Mouse (Mus musculus) gastrocnemius, adult 2 months (tissue): ENCODE measurements around the gene Plcb1. TPM values are rescaled to one million over a fixed set of nuclear protein-coding genes. Genes with fewer than 3 reads are reported as not detected.
A peak's percentile ranks its signal among the peaks of the same experiment; 100 is the strongest.

Source experiments
- DNase-seq: peaks from one replicate; pipeline ENCODE4 v3.0.0; 2022
- H3K27ac ChIP-seq: fragments of 200-600 bp; 2 replicates; pipeline ENCODE4 v1.8.1; 2022; ENCODE audit warnings: mild to moderate bottlenecking
- H3K4me3 ChIP-seq: fragments of 200-600 bp; 2 replicates; pipeline ENCODE4 v1.8.1; 2022; ENCODE audit warnings: mild to moderate bottlenecking, moderate library complexity
- CTCF ChIP-seq: fragments of 200-600 bp; IDR thresholded peaks from 2 replicates; pipeline ENCODE4 v1.8.1; 2022; ENCODE audit warnings: antibody characterized with exemption, mild to moderate bottlenecking, moderate library complexity
- intact Hi-C: fragments of 180-260 bp; cut with DNase I; formaldehyde crosslinking; loops from one replicate; pipeline ENCODE4 v1.15.1; 2025
- total RNA-seq, 2 experiments: library from RNA; stranded (reverse); gene quantifications; 2 replicates each; pipeline ENCODE4 v1.2.3; 2021

Plcb1 gene
- total RNA-seq, 2 experiments from 2014 or later, result 1.1 to 1.8 TPM

- intact Hi-C loops, result no loop called here
- TF ChIP-seq CTCF, result no peak
- no peak for DNase-seq
- Histone ChIP-seq H3K27ac (no peak overlapping the region), H3K4me3 (no peak overlapping the region)
Measured at GRCm38 (mm10) chr2:135161673-135162072, 375.8 kb downstream of the Plcb1 start.

GRCm38 (mm10) chr2:135165512-135165911, 379.6 kb downstream of the Plcb1 start:
- Histone ChIP-seq H3K4me3 (no peak overlapping the region), H3K27ac (no peak overlapping the region)
- no peak for TF ChIP-seq CTCF
- no peak for DNase-seq
- intact Hi-C loops, result no loop called here

- TF ChIP-seq CTCF, result no peak
- Histone ChIP-seq H3K4me3 (no peak overlapping the region), H3K27ac (no peak overlapping the region)
- intact Hi-C loops, result no loop called here
- DNase-seq, result no peak
Measured at GRCm38 (mm10) chr2:135175544-135175943, 389.7 kb downstream of the Plcb1 start.

DNA sequence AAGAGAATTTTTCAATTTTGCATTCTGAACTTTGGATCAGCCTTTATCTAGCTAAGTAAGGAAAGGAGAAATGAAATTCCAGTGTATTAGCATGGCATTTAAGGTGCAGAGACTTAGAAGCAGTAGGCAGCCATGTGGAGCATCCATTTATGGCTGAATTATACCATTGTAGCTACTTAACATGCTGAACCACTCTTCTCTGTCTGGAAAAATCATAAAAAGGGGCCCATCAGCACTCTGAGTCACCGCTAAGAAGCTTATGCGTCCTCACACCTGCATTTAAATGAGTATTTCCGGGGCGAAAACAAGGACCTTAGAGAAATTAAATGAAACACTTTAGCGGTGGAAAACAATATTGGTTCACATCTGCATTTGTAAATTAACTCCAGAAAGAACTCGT, 401.8 kb downstream of the Plcb1 start:
- intact Hi-C loops, result no loop called here
- no peak for TF ChIP-seq CTCF
- no peak for DNase-seq
- H3K27ac ChIP-seq, result no peak overlapping the region
- H3K4me3 ChIP-seq, result no peak overlapping the region

GRCm38 (mm10) chr2:135200830-135201229, 415.0 kb downstream of the Plcb1 start:
- intact Hi-C loops, result no loop called here
- TF ChIP-seq CTCF, result no peak

GRCm38 (mm10) chr2:135202390-135202789, 416.5 kb downstream of the Plcb1 start:
- DNase-seq, result no peak
- intact Hi-C loops, result no loop called here
- no peak overlapping the region for H3K4me3 ChIP-seq
- no peak overlapping the region for H3K27ac ChIP-seq
- no peak for TF ChIP-seq CTCF

More at GRCm38 (mm10) chr2:135200830-135201229, 415.0 kb downstream of the Plcb1 start:
- Histone ChIP-seq H3K4me3 (no peak overlapping the region), H3K27ac (no peak overlapping the region)
- DNase-seq, result no peak

DNA sequence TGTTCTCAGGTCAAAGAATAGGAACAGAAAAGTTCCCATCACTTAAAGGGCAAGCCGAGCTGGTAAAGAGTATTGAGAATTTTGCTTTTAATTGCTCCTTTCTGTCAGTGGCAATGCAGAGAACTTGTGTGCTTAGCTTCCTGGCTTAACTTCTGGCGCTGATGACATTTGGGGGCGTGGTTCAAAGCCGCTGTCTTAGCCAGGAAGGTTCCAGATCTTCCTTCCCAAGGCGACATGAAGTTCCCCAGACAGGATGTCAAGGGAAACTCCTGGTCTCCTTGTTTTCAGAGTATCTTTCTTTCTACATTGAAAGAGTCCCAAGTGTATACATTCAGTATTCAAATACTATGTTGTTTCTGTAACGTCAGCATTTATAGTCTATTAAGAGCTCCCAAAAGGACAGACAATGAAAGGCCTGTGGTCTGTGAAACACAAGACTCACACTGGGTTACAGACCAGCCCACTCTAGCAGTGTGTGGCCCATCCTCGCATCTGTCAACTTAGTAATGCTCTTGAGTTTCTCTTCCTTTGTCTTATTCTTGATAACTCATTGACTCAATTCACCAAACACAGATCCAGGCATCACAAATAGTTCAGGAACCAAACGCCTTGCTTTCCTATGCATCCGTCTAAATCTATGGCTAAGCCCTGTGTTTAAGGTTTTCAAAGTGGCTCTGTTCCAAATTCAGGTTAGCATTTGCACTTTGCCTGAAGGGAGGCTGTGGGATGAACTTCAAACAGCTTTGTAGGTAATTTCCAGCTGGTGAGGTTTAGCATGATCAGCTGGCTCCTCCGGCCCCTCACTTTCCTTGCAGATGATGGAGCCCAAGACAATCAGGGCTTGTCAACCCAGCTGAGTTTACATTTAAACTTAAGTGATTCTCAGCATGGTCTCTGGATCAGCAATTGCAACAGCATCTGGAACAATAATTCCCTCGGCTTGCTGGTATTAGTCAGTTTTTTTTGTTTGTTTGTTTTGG, 418.6 kb downstream of the Plcb1 start:
- intact Hi-C loops, result no loop called here
- DNase-seq, result peak; percentile 34
- no peak for TF ChIP-seq CTCF
- Histone ChIP-seq H3K27ac (peak overlapping the region; percentile 32; the same call in 1 of the 2 replicates), H3K4me3 (no peak overlapping the region)

- no peak overlapping the region for H3K27ac ChIP-seq
- TF ChIP-seq CTCF, result no peak
- H3K4me3 ChIP-seq, result no peak overlapping the region
- no peak for DNase-seq
- intact Hi-C loops, result no loop called here
Measured at GRCm38 (mm10) chr2:135208890-135209289, 423.0 kb downstream of the Plcb1 start.

GRCm38 (mm10) chr2:135214746-135215448, 429.0 kb downstream of the Plcb1 start:
- no peak overlapping the region for H3K4me3 ChIP-seq
- DNase-seq, result no peak

DNA sequence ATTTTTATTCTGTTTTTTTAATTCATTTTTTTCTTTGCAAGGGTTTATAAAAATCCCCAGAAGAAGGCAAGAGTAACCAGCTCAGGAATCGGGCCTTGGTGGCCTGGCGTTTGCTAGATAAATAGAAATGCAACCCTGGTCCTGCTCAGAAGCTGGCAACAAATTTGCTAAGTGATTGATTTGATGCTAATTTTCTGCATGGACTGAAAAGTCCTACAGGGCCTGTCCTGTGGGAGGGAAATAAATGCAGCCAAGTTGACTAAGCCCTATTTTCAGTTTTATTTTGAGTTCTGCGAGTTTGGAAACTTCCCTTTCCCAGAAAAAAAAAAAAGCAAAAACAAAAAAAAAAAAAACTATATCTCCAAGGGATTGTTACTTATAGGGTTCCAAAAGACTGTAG, 433.5 kb downstream of the Plcb1 start:
- intact Hi-C loops, result no loop called here
- no peak overlapping the region for H3K4me3 ChIP-seq
- no peak for TF ChIP-seq CTCF
- no peak for DNase-seq
- H3K27ac ChIP-seq, result peak overlapping the region; percentile 38; the same call in 1 of the 2 replicates

More at GRCm38 (mm10) chr2:135214746-135215448, 429.0 kb downstream of the Plcb1 start:
- TF ChIP-seq CTCF, result no peak
- no peak overlapping the region for H3K27ac ChIP-seq
- intact Hi-C loops, result no loop called here

GRCm38 (mm10) chr2:135225604-135226025, 439.7 kb downstream of the Plcb1 start:
- Histone ChIP-seq H3K4me3 (no peak overlapping the region), H3K27ac (peak overlapping the region; percentile 46)
- TF ChIP-seq CTCF, result peak; percentile 28; the same call in 1 of the 2 replicates
- DNase-seq, result no peak
- intact Hi-C loops, result no loop called here

DNA sequence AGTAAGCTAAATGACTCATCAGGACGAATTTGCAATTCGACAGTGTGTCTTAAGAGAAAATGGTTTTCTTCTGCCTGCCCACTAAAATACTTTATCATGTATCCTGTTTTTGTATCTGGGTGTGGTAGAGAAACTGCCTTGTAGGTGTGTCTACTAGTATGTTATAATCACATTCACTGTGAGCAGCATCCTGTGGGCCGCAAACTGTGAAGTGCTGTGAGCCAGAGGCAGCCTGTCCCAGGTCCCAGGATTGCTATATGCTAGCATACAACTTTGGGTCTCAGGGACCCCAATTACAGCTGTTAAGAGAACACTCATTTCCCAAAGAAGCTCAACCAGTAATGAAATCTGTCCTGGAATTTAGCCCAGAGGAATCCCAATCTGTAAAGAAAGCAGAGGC, 444.4 kb downstream of the Plcb1 start:
- intact Hi-C loops, result no loop called here
- Histone ChIP-seq H3K4me3 (no peak overlapping the region), H3K27ac (peak overlapping the region; percentile 53; the same call in 1 of the 2 replicates)
- no peak for DNase-seq
- TF ChIP-seq CTCF, result no peak
